Mouse (Mus musculus) spleen, postnatal 4 days (tissue): ENCODE measurements around the gene Olfr1444.

ENCODE experiments used
- DNase-seq, 2 experiments: peaks; one replicate each; pipeline ENCODE4 v3.0.0; 2022; ENCODE audit warnings: low spot score in 2 of 2

The Olfr1444 gene

GRCm38 (mm10) chr19:12856983-12857382 lies at the start of gene Olfr1444:
Gene Olfr1444 (plus strand): TSS chr19:12857283.
- DNase-seq, result no peak

- no peak for DNase-seq
These were observed 44.3 kb upstream of the Olfr1444 start for GRCm38 (mm10) chr19:12812644-12813364.

GRCm38 (mm10) chr19:12813883-12814282 lies 43.2 kb upstream of the Olfr1444 start:
- DNase-seq, result no peak

- DNase-seq, result no peak
These were observed 38.6 kb upstream of the Olfr1444 start for GRCm38 (mm10) chr19:12818507-12818906.

- DNase-seq, result no peak
These were observed 36.7 kb upstream of the Olfr1444 start for GRCm38 (mm10) chr19:12820383-12820782.

GRCm38 (mm10) chr19:12824549-12824948 lies 32.5 kb upstream of the Olfr1444 start:
- no peak for DNase-seq

GRCm38 (mm10) chr19:12830823-12831430 lies 26.2 kb upstream of the Olfr1444 start:
- DNase-seq, result no peak

GRCm38 (mm10) chr19:12831559-12831958 lies 25.5 kb upstream of the Olfr1444 start:
- DNase-seq, result no peak

- DNase-seq, result no peak
These were observed 23.5 kb upstream of the Olfr1444 start for GRCm38 (mm10) chr19:12833625-12834024.

GRCm38 (mm10) chr19:12838507-12838906 lies 18.6 kb upstream of the Olfr1444 start:
- DNase-seq, result no peak

GRCm38 (mm10) chr19:12846382-12846781 lies 10.7 kb upstream of the Olfr1444 start, which contains the start of gene Gm5244:
Gene Gm5244 (plus strand): TSS chr19:12846682.
- no peak for DNase-seq

- DNase-seq, result no peak
These were observed 26.5 kb downstream of the Olfr1444 start, which contains the start of gene Olfr1445 for GRCm38 (mm10) chr19:12883555-12883954. Gene Olfr1445 (plus strand): TSS chr19:12883855.

- no peak for DNase-seq
These were observed 36.3 kb downstream of the Olfr1444 start, which contains the start of gene Olfr1446 for GRCm38 (mm10) chr19:12893424-12893823. Gene Olfr1446 (minus strand): TSS chr19:12893524.

GRCm38 (mm10) chr19:12903643-12904042 lies 46.6 kb downstream of the Olfr1444 start, which contains the start of gene Olfr1447:
Gene Olfr1447 (minus strand): TSS chr19:12903743.
- no peak for DNase-seq
